Mouse (Mus musculus): ENCODE data around the gene Ubap1l.
A peak's percentile ranks its signal among the peaks of the same experiment; 100 is the strongest.

Gene Ubap1l

GRCm38 (mm10) chr9:65374468-65375162 is 13.8 kb downstream of the Ubap1l start:
- no peak for DNase-seq (ENCODE audit: low spot score)

DNA sequence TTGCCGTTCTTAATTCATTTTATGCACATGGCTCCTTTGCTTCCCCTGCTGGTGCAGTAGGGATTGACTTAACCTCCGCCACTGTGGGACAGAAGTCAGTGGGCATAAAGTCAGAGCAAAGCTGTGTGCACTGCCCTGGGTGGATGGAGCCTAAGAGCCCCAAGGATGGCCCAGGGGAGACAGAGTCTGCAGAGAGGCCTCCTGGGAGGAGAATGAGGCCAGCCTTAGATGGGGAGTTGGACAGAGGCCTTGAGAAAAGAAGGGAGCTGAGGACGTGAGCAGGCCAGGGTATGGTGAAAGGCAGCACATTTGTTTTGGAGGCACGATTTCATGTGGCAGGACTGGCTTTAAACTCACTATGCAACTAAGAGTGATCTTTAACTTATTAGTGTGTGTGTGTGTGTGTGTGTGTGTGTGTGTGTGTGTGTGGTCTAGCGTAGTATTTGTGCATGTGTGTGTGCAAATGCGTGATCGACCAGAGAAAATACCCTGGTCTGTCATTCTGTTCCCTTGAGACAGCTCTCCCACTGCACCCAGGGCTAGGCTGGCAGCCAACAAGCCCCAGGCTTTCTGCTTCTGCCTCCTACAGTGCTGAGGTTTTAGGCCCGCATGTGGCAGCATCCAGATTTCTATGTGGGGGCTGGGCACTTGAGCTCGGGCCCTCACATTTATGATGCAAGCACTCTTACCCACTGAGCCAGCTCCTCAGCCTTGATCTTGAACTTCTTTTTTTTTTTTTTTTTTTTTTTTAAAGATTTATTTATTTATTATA is 14.5 kb downstream of the Ubap1l start:
- DNase-seq (ENCODE audit: low spot score): no peak

DNA sequence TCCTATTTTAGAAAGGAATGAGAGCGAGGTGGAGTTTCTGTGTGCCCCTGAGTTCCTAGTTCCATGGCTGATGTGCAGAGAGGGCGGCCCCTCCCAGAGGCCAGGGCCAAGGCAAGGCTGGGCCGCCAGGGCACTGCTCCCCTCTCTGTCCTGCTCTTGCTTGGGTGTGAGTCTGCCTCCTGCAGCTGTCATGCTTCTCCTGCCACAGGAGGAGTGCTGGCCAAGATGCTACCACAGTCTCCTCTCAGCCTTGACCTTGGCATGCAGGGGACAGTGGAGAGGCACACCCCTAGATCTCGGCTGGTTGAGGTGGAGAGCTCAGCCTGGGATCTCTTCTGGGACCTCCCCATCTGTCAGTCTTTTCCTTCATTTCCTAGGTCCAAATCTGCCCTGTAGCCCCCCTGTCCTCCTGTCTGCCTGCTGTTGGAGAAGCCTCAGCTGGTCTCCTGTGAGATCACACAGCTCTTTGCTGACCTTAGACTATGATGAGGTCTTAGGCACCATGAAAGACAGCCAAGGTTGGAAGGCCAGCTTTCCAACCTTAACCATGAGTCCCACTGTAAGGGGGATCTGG is 20.3 kb downstream of the Ubap1l start:
- DNase-seq (ENCODE audit: low spot score): no peak

DNA sequence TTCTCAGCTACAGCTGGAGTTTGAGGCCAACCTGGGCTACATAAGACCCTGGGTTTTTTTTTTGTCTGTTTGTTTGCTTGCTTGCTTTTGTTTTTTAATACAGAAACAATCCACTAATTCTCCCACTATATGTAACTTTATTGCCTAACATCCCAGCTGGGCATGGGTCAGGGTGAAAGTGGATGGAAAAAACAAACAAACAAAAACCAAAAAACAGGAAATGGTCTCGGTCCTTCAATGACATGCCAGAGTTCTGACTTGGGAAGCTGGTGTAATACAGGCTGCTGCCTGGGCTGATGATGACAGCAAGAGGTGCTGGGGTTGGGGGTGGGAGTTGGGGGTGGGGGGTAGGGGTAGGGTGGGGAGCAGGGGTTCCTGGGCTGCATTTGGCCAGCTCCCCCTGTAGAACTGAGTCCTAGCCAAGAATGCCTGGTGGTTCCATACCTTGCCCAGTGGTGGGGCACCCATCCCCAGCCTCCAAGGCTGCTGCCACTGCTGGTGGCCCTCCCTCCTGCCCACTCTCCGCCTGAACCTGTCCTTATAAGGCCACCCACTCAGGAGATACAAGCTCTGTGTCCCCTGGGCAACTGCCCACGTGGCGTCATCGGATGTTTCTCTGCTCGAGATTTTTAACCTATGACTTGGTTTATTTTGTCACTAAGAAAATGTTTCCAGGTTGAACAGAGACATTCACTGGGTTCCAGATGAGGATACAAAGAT is 21.4 kb downstream of the Ubap1l start:
- peak; percentile 30 for DNase-seq (ENCODE audit: low spot score)

DNA sequence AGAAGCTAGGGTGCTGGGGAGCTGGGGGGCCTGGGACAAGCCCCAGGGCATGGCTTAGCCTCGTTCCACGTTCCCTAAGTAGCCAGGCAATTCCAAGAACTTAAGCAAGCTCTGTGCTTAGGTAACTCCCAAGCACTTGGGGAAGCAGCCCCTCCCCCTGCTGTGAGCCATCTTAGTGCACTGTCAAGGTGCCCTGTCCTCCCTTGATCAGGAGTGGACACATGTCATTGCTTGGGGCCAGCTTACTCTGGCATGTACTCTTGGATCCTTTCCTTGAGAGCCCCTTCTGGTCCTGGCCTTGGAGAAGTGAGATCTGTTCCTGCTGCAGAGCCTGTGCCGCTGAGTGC is 21.9 kb downstream of the Ubap1l start:
- no peak for DNase-seq (ENCODE audit: low spot score)

DNA sequence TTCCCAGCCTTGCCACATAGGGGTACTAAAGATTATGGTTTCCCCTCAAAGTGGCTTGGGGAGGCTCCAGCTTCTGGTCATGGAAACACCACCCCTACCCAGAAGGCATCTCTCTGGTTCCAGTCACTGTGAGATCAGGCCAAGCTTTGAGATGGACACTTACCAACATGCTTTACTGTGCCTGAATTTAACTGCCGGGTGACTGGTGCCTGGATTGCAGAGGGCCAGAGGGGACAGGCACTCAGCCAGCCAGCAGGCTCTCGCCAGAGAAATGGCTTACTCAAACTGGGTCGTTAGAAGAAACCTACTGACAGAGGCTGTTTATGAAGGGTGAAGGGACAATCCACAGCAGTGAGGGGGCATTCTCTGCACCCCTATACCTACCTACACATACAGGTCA is 23.4 kb downstream of the Ubap1l start:
- DNase-seq (ENCODE audit: low spot score): no peak

DNA sequence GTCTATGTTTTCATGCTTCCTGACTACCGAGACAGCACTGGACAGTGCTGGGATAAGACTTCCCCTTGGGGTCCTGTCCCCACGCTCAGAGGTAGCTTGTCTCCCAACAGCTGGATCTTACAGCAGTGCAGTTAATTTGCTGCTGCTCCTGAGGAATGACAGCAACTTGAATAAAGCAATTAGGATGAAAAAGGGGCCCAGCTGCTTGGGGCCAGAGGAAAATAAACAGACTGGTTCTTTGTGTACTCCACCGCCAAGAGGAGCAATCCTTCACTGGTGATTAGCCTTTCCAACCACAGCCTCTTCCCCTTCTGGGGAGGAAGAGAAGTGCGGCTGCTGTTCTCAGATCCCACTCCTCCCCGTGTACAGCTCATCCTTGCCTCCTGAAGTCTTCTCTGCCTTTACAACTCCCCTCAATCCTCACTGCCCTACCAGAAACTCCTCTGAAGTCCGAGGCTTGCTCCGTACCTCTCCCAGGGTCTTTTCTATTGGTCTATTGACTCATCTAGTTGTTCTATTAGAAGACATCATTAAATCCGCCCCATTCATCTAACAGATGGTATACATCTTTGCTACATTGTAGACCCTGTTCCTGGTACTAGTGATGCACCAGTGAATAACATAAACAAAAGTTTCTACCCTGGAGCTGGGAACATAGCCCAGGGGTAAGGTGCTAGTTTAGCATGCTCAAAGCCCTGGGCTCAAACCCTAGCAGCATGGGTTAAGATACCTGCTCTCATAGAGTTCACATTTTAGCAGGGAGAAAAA is 25.7 kb downstream of the Ubap1l start:
- no peak for DNase-seq (ENCODE audit: low spot score)

DNA sequence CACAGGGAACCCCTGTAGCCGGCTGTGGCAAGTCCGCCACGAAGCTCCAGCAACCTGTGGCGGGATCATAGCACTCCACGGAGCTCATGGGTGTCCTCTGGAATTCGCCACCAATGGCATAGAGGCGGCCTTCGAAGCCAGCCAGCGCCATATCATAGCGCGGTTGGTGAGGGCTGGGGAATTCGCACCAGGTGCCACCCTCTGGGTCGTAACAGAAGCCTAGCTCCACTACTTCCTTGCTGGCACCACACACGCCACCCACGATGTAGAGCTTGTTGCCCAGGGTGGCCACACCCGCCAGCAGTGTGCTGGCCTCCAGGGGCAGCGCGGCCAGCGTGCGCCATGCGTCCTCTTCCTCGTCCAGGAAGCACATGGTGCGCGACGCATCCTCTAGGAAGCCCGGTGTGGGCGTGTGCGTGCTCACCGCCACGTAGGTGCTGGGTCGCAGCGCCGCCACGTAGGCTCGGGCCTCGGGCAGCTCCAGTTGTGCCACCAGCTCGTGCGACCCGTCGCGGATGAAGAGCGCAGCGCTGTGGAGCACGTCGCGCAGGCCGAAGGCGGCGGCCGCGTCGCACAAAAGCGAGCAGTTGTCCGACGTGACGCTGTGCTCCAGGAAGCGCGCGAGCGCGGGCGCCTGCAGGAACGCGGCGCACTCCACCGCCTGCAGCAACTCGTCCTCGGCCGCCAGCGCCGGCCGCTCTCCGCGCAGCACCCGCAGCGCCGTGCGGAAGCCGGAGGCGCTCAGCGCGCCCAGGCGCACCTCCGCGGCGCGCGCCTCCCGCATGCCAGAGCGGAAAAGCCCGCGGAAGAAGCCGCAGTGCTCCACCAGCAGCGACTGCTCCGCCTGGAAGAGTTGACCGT is 30.1 kb downstream of the Ubap1l start:
- peak; percentile 29 for DNase-seq (ENCODE audit: low spot score)

DNA sequence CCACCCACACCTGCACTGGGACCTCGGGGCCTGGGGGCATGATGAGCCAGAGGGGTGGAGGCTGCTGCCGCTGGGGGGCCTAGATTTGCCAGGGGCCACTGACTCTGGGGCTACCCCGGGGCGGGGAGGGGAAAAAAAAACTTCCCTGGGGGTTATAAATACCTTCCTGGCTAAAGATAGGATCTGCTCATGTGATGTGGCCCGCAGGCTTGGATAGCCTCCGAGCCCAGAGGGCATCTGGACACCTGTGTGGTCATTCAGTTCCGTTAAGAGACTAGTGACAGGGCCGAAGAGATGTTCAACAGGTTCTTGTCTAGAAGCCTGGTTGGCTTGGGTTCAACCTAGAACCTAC is 30.7 kb downstream of the Ubap1l start, which contains the start of gene Kbtbd13:
Gene Kbtbd13 (minus strand): TSS at position 40 of the 352 bp plus-strand sequence.
- DNase-seq (ENCODE audit: low spot score): no peak

GRCm38 (mm10) chr9:65392638-65393364 is 32.0 kb downstream of the Ubap1l start:
- DNase-seq (ENCODE audit: low spot score): peak; percentile 72

DNA sequence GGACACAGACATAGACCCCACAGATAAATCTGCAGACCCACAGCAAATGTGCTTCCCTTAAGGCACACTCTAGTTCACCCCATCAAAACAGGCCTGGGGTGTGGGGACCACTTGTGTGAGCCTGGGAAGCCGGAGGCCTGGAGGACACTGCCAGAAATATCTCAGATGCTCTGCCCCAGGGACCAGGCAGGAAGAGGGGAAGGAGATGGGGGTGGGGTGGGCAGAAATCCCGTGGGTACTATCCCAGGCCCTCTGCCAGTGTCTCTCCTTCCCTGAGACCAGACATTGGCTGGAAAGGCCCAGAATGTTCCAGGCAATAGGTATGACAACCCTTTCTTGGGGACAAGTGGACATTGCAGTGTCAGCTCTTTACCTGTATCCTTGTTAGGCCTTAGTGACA is 32.8 kb downstream of the Ubap1l start:
- no peak for DNase-seq (ENCODE audit: low spot score)

GRCm38 (mm10) chr9:65394360-65394759 is 33.5 kb downstream of the Ubap1l start:
- DNase-seq (ENCODE audit: low spot score): no peak

GRCm38 (mm10) chr9:65398279-65398678 is 37.4 kb downstream of the Ubap1l start, which contains the start of gene Rasl12:
Gene Rasl12 (plus strand): TSS chr9:65398506.
- peak; percentile 66 for DNase-seq (ENCODE audit: low spot score)

DNA sequence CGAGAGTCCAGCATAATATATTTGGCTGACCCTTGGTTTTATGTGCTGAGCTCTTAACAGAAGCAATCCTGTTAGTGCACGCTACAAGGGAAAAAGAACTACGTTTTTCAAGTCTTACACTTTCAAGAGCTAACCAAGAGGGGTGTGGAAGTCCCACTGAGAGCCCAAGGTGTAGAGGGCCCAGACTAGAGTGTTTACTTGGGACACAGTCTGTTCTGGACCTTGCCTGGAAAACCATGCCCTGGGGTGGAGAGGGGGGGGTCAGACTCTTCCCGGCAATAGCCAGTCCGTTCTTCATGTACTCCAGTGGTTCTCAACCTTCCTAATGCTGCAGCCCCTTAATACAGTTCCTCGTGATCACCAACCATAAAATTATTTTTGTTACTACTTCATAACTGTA is 39.1 kb downstream of the Ubap1l start:
- DNase-seq (ENCODE audit: low spot score): no peak

DNA sequence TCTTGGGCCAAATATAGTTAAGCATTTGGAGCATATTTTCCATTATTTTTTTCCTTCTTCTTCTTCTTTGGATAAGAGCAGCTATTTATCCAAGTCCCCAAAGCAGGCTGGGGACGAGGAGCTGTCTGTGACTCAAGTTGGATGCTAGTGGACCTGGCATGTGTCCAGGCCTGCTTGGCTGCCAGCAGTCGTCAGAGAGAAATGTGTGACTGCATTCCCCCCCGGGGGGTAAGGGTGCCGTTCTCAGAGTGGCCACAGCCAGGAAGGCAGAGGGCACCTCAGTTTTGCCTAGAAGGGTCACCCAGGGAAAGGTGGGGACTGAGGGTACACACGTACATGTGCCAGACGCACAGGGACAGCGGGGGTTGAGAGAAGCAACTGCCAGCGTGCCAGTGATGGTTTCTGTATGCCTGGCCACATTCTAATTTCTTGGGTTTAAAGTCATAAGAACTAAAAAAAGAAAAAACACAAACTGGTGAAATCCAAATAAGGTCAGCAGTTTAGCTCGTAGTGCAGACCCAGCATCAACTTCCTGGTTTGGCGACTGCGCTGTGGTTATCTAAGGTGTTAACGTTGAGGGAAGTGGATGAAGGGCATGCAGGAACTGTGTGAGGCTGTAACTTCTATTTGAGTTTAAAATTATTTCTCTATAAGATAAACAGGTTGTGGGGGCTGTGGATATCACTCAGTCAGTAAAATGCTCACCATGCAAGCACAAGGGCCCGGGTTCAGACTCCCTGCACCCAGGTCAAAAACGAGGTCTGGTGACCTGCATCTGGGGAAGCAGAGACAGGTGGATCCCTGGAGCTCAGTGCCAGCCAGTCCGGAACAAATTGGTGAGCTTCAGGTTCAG is 43.7 kb downstream of the Ubap1l start:
- DNase-seq (ENCODE audit: low spot score): peak; percentile 68

DNA sequence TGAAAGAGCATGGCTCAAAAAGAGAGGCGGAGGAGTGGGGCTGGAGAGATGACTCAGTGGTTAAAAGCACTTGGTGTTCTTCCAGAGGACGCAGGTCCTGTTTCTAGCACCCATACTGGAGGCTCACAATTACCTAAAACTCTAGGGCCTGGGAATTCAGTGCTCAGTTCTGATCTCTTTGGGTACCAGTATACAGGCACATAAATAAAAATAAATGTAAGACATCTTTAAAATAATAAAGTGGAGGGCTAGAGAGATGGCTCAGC is 44.3 kb downstream of the Ubap1l start:
- no peak for DNase-seq (ENCODE audit: low spot score)

DNA sequence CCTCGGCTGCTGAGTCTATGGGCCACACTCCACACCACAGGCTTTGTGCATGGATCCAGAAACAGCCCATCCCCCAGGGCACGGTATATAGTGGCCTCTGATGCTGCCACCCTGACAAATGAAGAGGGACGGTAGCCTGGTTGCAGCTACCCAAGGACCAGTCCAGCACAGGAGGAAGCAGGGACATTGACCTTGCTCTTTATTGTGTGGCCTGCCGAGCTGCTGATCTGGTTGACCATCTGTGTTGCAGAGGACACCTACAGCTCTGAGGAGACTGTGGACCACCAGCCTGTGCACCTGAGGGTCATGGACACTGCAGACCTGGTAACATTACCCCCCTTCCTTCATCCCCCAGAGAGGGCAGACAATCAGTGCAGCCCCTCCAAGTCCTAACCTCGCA is 46.5 kb downstream of the Ubap1l start:
- no peak for DNase-seq (ENCODE audit: low spot score)

- no peak for DNase-seq (ENCODE audit: low spot score)
These were observed 47.0 kb downstream of the Ubap1l start for GRCm38 (mm10) chr9:65407861-65408260.

DNA sequence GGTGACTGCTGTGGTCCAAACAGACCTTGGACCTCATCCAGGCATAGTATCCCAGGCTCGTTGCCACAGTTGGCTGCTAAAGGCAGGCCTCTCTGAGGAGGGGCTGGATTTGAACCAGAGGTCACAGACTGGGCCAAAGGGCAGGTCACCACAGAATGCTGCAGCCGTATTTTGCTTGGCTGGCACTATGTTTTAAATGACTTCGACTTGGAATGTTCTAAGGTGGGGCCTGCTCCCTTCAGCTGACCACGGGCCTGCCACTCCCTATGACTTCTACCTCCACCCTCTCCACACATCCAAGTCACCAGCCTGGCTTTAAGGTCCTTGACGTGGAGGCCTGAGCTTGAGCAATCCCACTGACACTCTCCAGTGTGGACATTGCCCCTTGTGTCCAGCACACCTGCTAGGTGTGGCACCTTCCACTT is 48.0 kb downstream of the Ubap1l start:
- DNase-seq (ENCODE audit: low spot score): no peak

- no peak for DNase-seq (ENCODE audit: low spot score)
These were observed 49.5 kb downstream of the Ubap1l start for GRCm38 (mm10) chr9:65410378-65410777.

Measured in urinary bladder, postnatal 14 days (tissue).